Mouse (Mus musculus) kidney, postnatal 0 days (tissue): ENCODE results near the gene Ube2e2. TPM values are rescaled to one million over a fixed set of nuclear protein-coding genes. Genes with fewer than 3 reads are reported as not detected.
A peak's percentile ranks its signal among the peaks of the same experiment; 100 is the strongest.

Source experiments
- ATAC-seq: fragments of 200-750 bp; cut with Nextera tagmentation; replicated peaks from 2 replicates; pipeline ENCODE4 v1.8.0; 2017; ENCODE audit warnings: low read depth, moderate number of reproducible peaks, moderate TSS enrichment, moderate library complexity; ENCODE audit not compliant: low FRiP score
- DNase-seq: peaks from one replicate; pipeline ENCODE4 v3.0.0-alpha.2; 2016; ENCODE audit warnings: low spot score
- H3K27ac ChIP-seq: fragments of 300-500 bp; sonication (generic); 2 replicates; pipeline ENCODE4 v1.5.1; 2014; ENCODE audit warnings: mild to moderate bottlenecking
- H3K27me3 ChIP-seq: fragments of 300-500 bp; sonication (generic); 2 replicates; pipeline ENCODE4 v1.6.1; 2014; ENCODE audit warnings: low read length, mixed read lengths; ENCODE audit not compliant: insufficient read depth
- H3K36me3 ChIP-seq: fragments of 300-500 bp; sonication (generic); 2 replicates; pipeline ENCODE4 v1.6.1; 2014; ENCODE audit warnings: low read length, mixed read lengths; ENCODE audit not compliant: insufficient read depth
- H3K4me1 ChIP-seq: fragments of 300-500 bp; sonication (generic); replicated peaks from 2 replicates; pipeline ENCODE4 v1.6.1; 2014; ENCODE audit warnings: antibody characterized with exemption, low read length, mixed read lengths; ENCODE audit not compliant: insufficient read depth
- H3K4me2 ChIP-seq: fragments of 300-500 bp; sonication (generic); 2 replicates; pipeline ENCODE4 v1.6.1; 2014; ENCODE audit warnings: mild to moderate bottlenecking, low read length, moderate library complexity, mixed read lengths
- H3K4me3 ChIP-seq: fragments of 300-500 bp; sonication (generic); replicated peaks from 2 replicates; pipeline ENCODE4 v1.5.1; 2014; ENCODE audit warnings: low read depth, low read length
- H3K9ac ChIP-seq: fragments of 300-500 bp; sonication (generic); 2 replicates; pipeline ENCODE4 v1.6.1; 2014; ENCODE audit warnings: low read depth, low read length
- H3K9me3 ChIP-seq: fragments of 300-500 bp; sonication (generic); replicated peaks from 2 replicates; pipeline ENCODE4 v1.6.1; 2016; ENCODE audit warnings: low read length, inconsistent platforms, mixed read lengths
- CTCF ChIP-seq: IDR thresholded peaks from 2 replicates; pipeline ENCODE4 v1.5.1; 2016; ENCODE audit warnings: antibody characterized with exemption, low read depth, mild to moderate bottlenecking, moderate library complexity
- WGBS: fragments of 180-500 bp; shearing (Covaris S2); extraction: QIAGEN DNeasy Blood & Tissue Kit; methylation state at CpG from one replicate; pipeline ENCODE4 v1.1.7; 2014; 5-methylcytosine and 5-hydroxymethylcytosine counted together
- polyA plus RNA-seq: library from polyadenylated mRNA; unstranded; fragments of >200 nt; fragmentation: Nextera tagmentation; extraction: Ambion mirVana; gene quantifications from 2 replicates; pipeline ENCODE4 v1.2.1, GENCODE M21; 2015

Gene Ube2e2
- polyA plus RNA-seq, 1 experiment from 2014 or later, result 53.8 TPM

DNA sequence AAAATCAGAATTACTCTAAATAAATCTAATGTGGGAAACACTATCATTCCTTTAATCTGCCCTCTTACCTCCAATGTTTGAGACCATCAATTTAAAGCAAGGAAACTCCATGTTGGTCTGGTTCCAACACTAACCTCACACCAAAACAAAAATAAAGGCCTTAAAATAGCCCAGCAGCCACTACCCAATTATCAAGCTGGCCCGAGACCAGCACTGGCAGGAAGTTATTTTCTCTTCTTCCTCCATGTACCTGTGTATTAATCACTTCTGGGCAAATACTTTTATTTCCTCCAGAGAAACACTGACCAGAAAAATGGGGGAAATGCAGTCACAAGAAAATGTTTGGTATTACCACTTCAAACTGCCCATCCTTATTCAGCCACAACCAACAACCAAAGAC lies 23.4 kb downstream of the Ube2e2 start:
- Histone ChIP-seq H3K4me1 (no peaks in the 10 kb centered on the region), H3K4me3 (no peak overlapping the region), H3K9ac (no peak overlapping the region), H3K4me2 (no peak overlapping the region), H3K36me3 (no peaks in the 10 kb centered on the region), H3K27ac (no peak overlapping the region), H3K9me3 (peaks cover 4% of the 10 kb centered on the region; the same call in 1 of the 2 replicates), H3K27me3 (no peaks in the 10 kb centered on the region)
- WGBS, result 61% methylated on average over 1 of the region's 1 CpGs
- no peak for DNase-seq
- no peak for TF ChIP-seq CTCF
- no peak for ATAC-seq

DNA sequence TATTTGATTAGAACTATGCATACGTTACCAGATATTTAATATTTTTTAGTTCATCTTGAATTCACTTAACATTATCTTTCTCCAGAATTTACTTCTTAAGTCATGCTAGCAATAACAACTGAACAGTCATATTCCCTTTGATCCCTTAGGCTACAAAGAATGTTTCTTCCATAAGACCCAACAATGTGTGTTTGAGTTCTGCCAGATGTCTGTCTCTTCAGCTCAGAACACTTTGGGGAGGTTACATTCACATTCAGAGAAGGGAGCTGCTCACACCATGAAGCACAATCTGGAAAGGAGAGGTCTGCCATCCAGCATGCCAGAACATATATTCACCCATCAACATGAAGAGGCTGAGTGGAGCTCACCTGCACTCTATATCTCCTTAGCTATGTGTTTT lies 65.4 kb downstream of the Ube2e2 start:
- H3K27me3 ChIP-seq, result no peaks in the 10 kb centered on the region
- ATAC-seq (no peak), DNase-seq (no peak)
- no peak overlapping the region for H3K9ac ChIP-seq
- no peaks in the 10 kb centered on the region for H3K9me3 ChIP-seq
- H3K36me3 ChIP-seq, result no peaks in the 10 kb centered on the region
- H3K4me3 ChIP-seq, result no peak overlapping the region
- no peaks in the 10 kb centered on the region for H3K4me1 ChIP-seq
- WGBS, result 88% methylated on average over 1 of the region's 1 CpGs
- no peak overlapping the region for H3K27ac ChIP-seq
- no peak for TF ChIP-seq CTCF
- no peak overlapping the region for H3K4me2 ChIP-seq

- ATAC-seq (no peak), DNase-seq (no peak)
- no peak overlapping the region for H3K27ac ChIP-seq
- no peaks in the 10 kb centered on the region for H3K27me3 ChIP-seq
- no peak overlapping the region for H3K4me2 ChIP-seq
- H3K4me1 ChIP-seq, result no peaks in the 10 kb centered on the region
- no peak overlapping the region for H3K4me3 ChIP-seq
- no peak for TF ChIP-seq CTCF
- H3K9me3 ChIP-seq, result no peaks in the 10 kb centered on the region
- no peaks in the 10 kb centered on the region for H3K36me3 ChIP-seq
- H3K9ac ChIP-seq, result no peak overlapping the region
Measured at GRCm38 (mm10) chr14:18826753-18827152, 67.3 kb downstream of the Ube2e2 start.

DNA sequence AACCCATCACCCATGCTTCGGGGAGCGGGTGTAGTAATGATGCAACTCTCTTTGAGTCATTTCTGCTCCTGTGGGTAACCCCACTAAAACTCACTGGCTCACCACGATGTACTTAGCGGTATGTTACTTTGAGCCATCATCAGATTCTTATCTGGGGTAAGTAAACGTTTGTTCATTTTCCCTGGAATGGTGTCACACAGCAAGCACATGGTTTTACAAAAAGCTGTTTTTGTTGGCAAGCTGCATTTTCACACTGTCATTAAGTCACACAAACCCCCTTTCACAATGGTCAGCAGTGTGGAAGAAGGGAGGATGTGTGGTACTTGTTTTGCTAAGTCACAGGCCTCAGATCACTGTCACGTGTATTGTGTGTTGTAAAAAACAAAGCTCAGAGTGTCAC lies 73.4 kb downstream of the Ube2e2 start:
- H3K9ac ChIP-seq, result no peak overlapping the region
- H3K27ac ChIP-seq, result no peak overlapping the region
- DNase-seq (peak; percentile 3), ATAC-seq (no peak)
- no peaks in the 10 kb centered on the region for H3K4me1 ChIP-seq
- no peak overlapping the region for H3K4me2 ChIP-seq
- no peak for TF ChIP-seq CTCF
- 52% methylated on average over 6 of the region's 6 CpGs for WGBS
- H3K4me3 ChIP-seq, result no peak overlapping the region
- H3K36me3 ChIP-seq, result no peaks in the 10 kb centered on the region
- no peaks in the 10 kb centered on the region for H3K27me3 ChIP-seq
- no peaks in the 10 kb centered on the region for H3K9me3 ChIP-seq

GRCm38 (mm10) chr14:18796857-18797256 lies 97.2 kb downstream of the Ube2e2 start:
- Histone ChIP-seq H3K36me3 (no peaks in the 10 kb centered on the region), H3K9ac (no peak overlapping the region), H3K4me2 (no peak overlapping the region), H3K27ac (no peak overlapping the region), H3K27me3 (no peaks in the 10 kb centered on the region), H3K9me3 (no peaks in the 10 kb centered on the region), H3K4me3 (no peak overlapping the region), H3K4me1 (no peaks in the 10 kb centered on the region)
- ATAC-seq (no peak), DNase-seq (no peak)
- TF ChIP-seq CTCF, result no peak

DNA sequence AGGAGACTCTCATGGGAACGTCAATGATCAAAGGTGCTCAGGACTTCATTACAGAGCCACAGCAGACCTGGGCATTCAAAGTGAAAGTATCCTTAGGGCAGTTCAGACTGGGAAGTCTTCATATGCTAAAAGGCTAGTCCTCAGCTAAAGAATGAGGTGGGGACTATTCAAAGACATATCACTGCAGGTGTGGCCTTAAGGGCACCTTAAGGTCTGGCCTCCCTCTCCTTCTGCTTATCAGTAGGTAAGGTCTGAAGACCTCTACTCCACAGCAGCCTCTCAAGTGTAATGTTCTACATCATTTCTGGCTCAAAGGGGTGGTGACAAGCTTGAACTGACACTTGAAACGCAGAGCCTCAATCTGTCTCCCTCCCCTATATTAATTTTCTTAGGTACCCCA lies 98.3 kb downstream of the Ube2e2 start:
- Histone ChIP-seq H3K9me3 (no peaks in the 10 kb centered on the region), H3K27me3 (no peaks in the 10 kb centered on the region), H3K4me2 (no peak overlapping the region), H3K27ac (no peak overlapping the region), H3K4me3 (no peak overlapping the region), H3K36me3 (no peaks in the 10 kb centered on the region), H3K4me1 (no peaks in the 10 kb centered on the region), H3K9ac (no peak overlapping the region)
- no peak for ATAC-seq
- DNase-seq, result no peak
- 70% methylated on average over 2 of the region's 2 CpGs for WGBS
- TF ChIP-seq CTCF, result no peak

- ATAC-seq, result no peak
- Histone ChIP-seq H3K9ac (no peak overlapping the region), H3K4me2 (no peak overlapping the region), H3K27ac (no peak overlapping the region), H3K36me3 (no peaks in the 10 kb centered on the region), H3K4me1 (no peaks in the 10 kb centered on the region), H3K4me3 (no peak overlapping the region), H3K9me3 (no peaks in the 10 kb centered on the region), H3K27me3 (no peaks in the 10 kb centered on the region)
- WGBS, result 37% methylated on average over 3 of the region's 3 CpGs
- no peak for DNase-seq
- no peak for TF ChIP-seq CTCF
Measured at GRCm38 (mm10) chr14:18778993-18779675, 114.9 kb downstream of the Ube2e2 start.
